In the genomic region with DNA sequence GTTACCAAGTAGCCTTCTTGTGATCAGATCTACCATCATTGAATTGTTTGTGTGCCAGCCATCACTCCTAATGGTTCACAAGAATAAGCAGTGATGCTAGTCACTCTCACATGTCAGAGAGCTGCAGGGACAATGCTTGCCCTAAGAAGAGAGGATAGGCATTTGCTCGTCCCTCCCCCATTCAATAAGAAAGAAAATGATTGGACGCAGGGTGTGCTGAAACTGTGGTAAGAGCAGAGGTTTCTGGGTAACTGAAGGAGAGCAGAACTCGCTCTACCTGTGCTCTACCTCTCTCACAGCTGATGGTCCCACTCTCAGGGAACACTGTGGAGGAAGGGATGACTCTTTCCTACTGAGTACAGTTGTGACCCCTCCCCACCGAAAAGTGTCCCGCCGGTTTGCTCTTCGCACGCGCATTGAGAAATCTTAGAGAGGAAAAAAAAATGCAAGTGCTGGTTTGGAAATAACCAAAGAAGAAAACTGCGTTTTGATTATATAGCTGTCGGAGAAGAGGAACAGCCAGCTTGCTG, we compare ENCODE assay signal across 11 mouse cellular contexts. TPM values are rescaled to one million over a fixed set of nuclear protein-coding genes. Genes with fewer than 3 reads are reported as not detected.
A peak's percentile ranks its signal among the peaks of the same experiment; 100 is the strongest.
DNase-seq lines count a peak whose midpoint lies in the region; ATAC-seq lines count a peak whose summit lies in the region.
"Had no signal": no experiment of that assay in that cellular context is flagged by ENCODE, and none has a peak within 500 bp of the region (broad histone marks: within the 10 kb centered on the region; RNA-seq: fewer than 3 reads in every experiment).

No protein-coding gene starts in this region.

- no peak overlapping the region for H3K9ac ChIP-seq in heart, embryonic 11.5 days (ENCODE audit: low read depth, low read length)
- no peak overlapping the region for H3K9ac ChIP-seq in lung, embryonic 15.5 days
- no peak overlapping the region for H3K9ac ChIP-seq in liver, embryonic 13.5 days

- peaks cover 8% of the 10 kb centered on the region for H3K27me3 ChIP-seq in heart, embryonic 11.5 days (ENCODE audit: control insufficient read depth, insufficient read depth, low read length)
- H3K27me3 ChIP-seq in lung, embryonic 15.5 days: no peaks in the 10 kb centered on the region
- H3K27me3 ChIP-seq in liver, embryonic 13.5 days: peaks cover 21% of the 10 kb centered on the region

- H3K4me1 ChIP-seq in heart, embryonic 11.5 days (ENCODE audit: control insufficient read depth, insufficient read depth, low read length): peaks cover 23% of the 10 kb centered on the region
- H3K4me1 ChIP-seq in lung, embryonic 15.5 days: peaks cover 10% of the 10 kb centered on the region
- H3K4me1 ChIP-seq in liver, embryonic 13.5 days (replicated peaks): no peaks in the 10 kb centered on the region; the same call in 1 of the 2 replicates

- H3K9me3 ChIP-seq in heart, embryonic 11.5 days (replicated peaks; ENCODE audit: control insufficient read depth, low read length): no peaks in the 10 kb centered on the region
- H3K9me3 ChIP-seq in lung, embryonic 15.5 days: no peaks in the 10 kb centered on the region
- H3K9me3 ChIP-seq in liver, embryonic 13.5 days (replicated peaks): no peaks in the 10 kb centered on the region

- DNase-seq in heart, adult 8-10 months (ENCODE audit: low spot score): no peak
- DNase-seq in lung, postnatal 14 days: no peak
- no peak for DNase-seq in liver, embryonic 13.5 days
- DNase-seq in ovary, adult 18-20 months (ENCODE audit: low spot score): no peak
- DNase-seq in adrenal gland, postnatal 10 days: no peak
- DNase-seq in embryo, embryonic 10 days (ENCODE audit: low spot score): no peak

- no peak overlapping the region for H3K27ac ChIP-seq in heart, embryonic 11.5 days (ENCODE audit: low read depth, low read length)
- H3K27ac ChIP-seq in lung, embryonic 15.5 days: peak overlapping the region; percentile 80
- H3K27ac ChIP-seq in liver, embryonic 13.5 days: no peak overlapping the region

- 29% methylated on average over 11 of the region's 11 CpGs for WGBS in heart, embryonic 11.5 days (ENCODE audit: insufficient replicate concordance)
- WGBS in lung, embryonic 15.5 days: 18% methylated on average over 11 of the region's 11 CpGs
- 25% methylated on average over 11 of the region's 11 CpGs for WGBS in liver, embryonic 13.5 days (ENCODE audit: insufficient replicate concordance)

- H3K4me3 ChIP-seq in heart, embryonic 11.5 days (ENCODE audit: low read depth, low read length): peak overlapping the region; percentile 22; the same call in 1 of the 2 replicates
- H3K4me3 ChIP-seq in lung, embryonic 15.5 days: peak overlapping the region; percentile 25
- no peak overlapping the region for H3K4me3 ChIP-seq in liver, embryonic 13.5 days (replicated peaks)

- no peak for ATAC-seq in heart, embryonic 11.5 days (replicated peaks; ENCODE audit: insufficient number of reproducible peaks, low FRiP score, low TSS enrichment)
- ATAC-seq in lung, embryonic 15.5 days (ENCODE audit: borderline replicate concordance, extremely low read depth, low FRiP score, low TSS enrichment): peak; percentile 37; the same call in 1 of the 2 replicates
- no peak for ATAC-seq in liver, embryonic 13.5 days (ENCODE audit: low read depth)

- H3K4me2 ChIP-seq in heart, embryonic 11.5 days: peak overlapping the region; percentile 39
- H3K4me2 ChIP-seq in lung, embryonic 15.5 days: peak overlapping the region; percentile 53
- H3K4me2 ChIP-seq in liver, embryonic 13.5 days: peak overlapping the region; percentile 26; the same call in 1 of the 2 replicates

- no peaks in the 10 kb centered on the region for H3K36me3 ChIP-seq in heart, embryonic 11.5 days (ENCODE audit: control insufficient read depth, insufficient read depth, low read length)
- H3K36me3 ChIP-seq in lung, embryonic 15.5 days: no peaks in the 10 kb centered on the region
- no peaks in the 10 kb centered on the region for H3K36me3 ChIP-seq in liver, embryonic 13.5 days

RNA-seq across cellular contexts. Expression of a gene that starts 25.2 kb away (rescaled TPM):
- 34.9 and 35.3 TPM in 2 replicates for polyA plus RNA-seq in heart, embryonic 11.5 days (2014; fragmentation: Nextera tagmentation; extraction: Ambion mirVana)
- total RNA-seq in heart, adult 8-10 months (2022): 100 to 1,000 TPM; 427 to 604 (median 541) TPM
- polyA plus RNA-seq in lung, embryonic 15.5 days (2015; fragmentation: Nextera tagmentation; extraction: Ambion mirVana): 15.7 and 16.0 TPM in 2 replicates
- polyA plus RNA-seq in liver, embryonic 13.5 days (2015; fragmentation: Nextera tagmentation; extraction: Ambion mirVana): 1.1 and 1.6 TPM in 2 replicates
- 10 to 100 TPM; 39.3 to 41.3 TPM for total RNA-seq in adrenal gland, postnatal 10 days (2021)
- total RNA-seq: common myeloid progenitor, adult 5-6 weeks; hematopoietic stem cell, adult 5-6 weeks; monocyte, adult 5-6 weeks had no signal
